Mouse (Mus musculus) C2C12 (cell line): ENCODE measurements around the gene Def6.

Source experiments
- CTCF ChIP-seq: IDR thresholded peaks from one replicate; pipeline ENCODE4 v1.5.1; 2011; ENCODE audit not compliant: control insufficient read depth, insufficient read depth, insufficient read length
- MAX ChIP-seq: IDR thresholded peaks from one replicate; pipeline ENCODE4 v1.6.1; 2011; ENCODE audit warnings: mild to moderate bottlenecking, control low read depth
- MYOD1 ChIP-seq: IDR thresholded peaks from one replicate; pipeline ENCODE4 v1.6.1; 2011; ENCODE audit warnings: low read depth; ENCODE audit not compliant: control insufficient read depth, insufficient read length
- USF1 ChIP-seq: IDR thresholded peaks from one replicate; pipeline ENCODE4 v1.6.1; 2011; ENCODE audit warnings: low read depth, mild to moderate bottlenecking, control low read depth, moderate library complexity

DNA sequence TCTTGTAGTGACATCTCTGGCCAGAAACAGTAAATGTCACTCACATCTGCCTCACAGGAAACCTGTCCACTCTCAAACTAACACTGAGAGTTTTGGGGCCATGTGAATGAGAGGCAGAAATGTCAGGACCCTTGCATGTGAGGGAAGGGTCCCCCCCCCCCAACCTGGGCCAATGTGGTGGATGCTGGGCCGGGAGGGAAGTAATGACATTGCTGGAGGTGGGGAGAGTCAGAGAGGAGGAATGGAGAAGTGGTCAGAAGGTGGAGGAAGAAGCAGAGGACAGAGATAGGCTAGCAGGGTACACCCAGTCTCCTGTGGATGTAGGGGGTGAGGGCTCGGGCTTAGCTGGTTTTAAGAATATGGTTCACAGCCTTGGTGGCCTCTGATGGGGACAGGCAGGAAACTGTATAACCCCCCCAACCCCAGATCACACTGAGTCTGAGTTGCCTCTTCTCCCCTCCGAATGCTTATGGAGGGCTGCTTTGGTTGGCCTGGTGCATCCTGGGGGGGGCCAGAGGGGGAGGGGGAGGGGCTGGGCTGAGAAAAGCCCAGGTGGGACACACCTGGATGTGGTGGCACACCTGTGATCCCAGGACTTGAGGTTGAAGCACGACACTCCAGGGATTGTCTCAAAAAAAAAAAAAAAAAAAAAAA lies 2.0 kb downstream of the Def6 start:
- no peak for TF ChIP-seq USF1
- TF ChIP-seq MAX = no peak
- no peak for TF ChIP-seq CTCF
- TF ChIP-seq MYOD1 = no peak
